Mouse (Mus musculus) limb, embryonic 15.5 days (tissue): ENCODE results near the gene Tbl1xr1. TPM values are rescaled to one million over a fixed set of nuclear protein-coding genes. Genes with fewer than 3 reads are reported as not detected.

ENCODE experiments used
- ATAC-seq: fragments of 200-750 bp; cut with Nextera tagmentation; 2 replicates; pipeline ENCODE4 v1.8.0; 2017; ENCODE audit warnings: low read depth, moderate TSS enrichment; ENCODE audit not compliant: insufficient number of reproducible peaks, low FRiP score, low TSS enrichment
- H3K27ac ChIP-seq: fragments of 300-500 bp; sonication (generic); 2 replicates; pipeline ENCODE4 v1.5.1; 2015; ENCODE audit warnings: moderate library complexity, mild to moderate bottlenecking, inconsistent platforms
- H3K27me3 ChIP-seq: fragments of 300-500 bp; sonication (generic); 2 replicates; pipeline ENCODE4 v1.6.1; 2015; ENCODE audit warnings: inconsistent platforms
- H3K36me3 ChIP-seq: fragments of 300-500 bp; sonication (generic); 2 replicates; pipeline ENCODE4 v1.6.1; 2015; ENCODE audit warnings: inconsistent platforms
- H3K4me1 ChIP-seq: fragments of 300-500 bp; sonication (generic); 2 replicates; pipeline ENCODE4 v1.6.1; 2015; ENCODE audit warnings: inconsistent platforms
- H3K4me2 ChIP-seq: fragments of 300-500 bp; sonication (generic); 2 replicates; pipeline ENCODE4 v1.6.1; 2015; ENCODE audit warnings: mild to moderate bottlenecking, inconsistent platforms
- H3K4me3 ChIP-seq: fragments of 300-500 bp; sonication (generic); 2 replicates; pipeline ENCODE4 v1.5.1; 2015; ENCODE audit warnings: mild to moderate bottlenecking, inconsistent platforms
- H3K9ac ChIP-seq: fragments of 300-500 bp; sonication (generic); 2 replicates; pipeline ENCODE4 v1.6.1; 2015; ENCODE audit warnings: inconsistent platforms
- H3K9me3 ChIP-seq: fragments of 300-500 bp; sonication (generic); 2 replicates; pipeline ENCODE4 v1.6.1; 2016; ENCODE audit warnings: inconsistent platforms
- WGBS: fragments of 180-500 bp; shearing (Covaris S2); methylation state at CpG from one replicate; pipeline ENCODE4 v1.1.7; 2015; 5-methylcytosine and 5-hydroxymethylcytosine counted together
- polyA plus RNA-seq: library from polyadenylated mRNA; unstranded; fragments of >200 nt; fragmentation: Nextera tagmentation; extraction: Ambion mirVana; gene quantifications from 2 replicates; pipeline ENCODE4 v1.2.1, GENCODE M21; 2015

Gene Tbl1xr1
- polyA plus RNA-seq, 1 experiment from 2014 or later, result 25.9 TPM

GRCm38 (mm10) chr3:22091266-22091550, 14.8 kb downstream of the Tbl1xr1 start:
- no peaks in the 10 kb centered on the region for H3K27me3 ChIP-seq
- no peak overlapping the region for H3K9ac ChIP-seq
- H3K9me3 ChIP-seq, result no peaks in the 10 kb centered on the region
- H3K4me1 ChIP-seq, result peaks cover 22% of the 10 kb centered on the region
- H3K4me2 ChIP-seq, result no peak overlapping the region
- no peak overlapping the region for H3K27ac ChIP-seq
- no peak for ATAC-seq
- no peak overlapping the region for H3K4me3 ChIP-seq
- 43% methylated on average over 3 of the region's 3 CpGs for WGBS
- H3K36me3 ChIP-seq, result no peaks in the 10 kb centered on the region

DNA sequence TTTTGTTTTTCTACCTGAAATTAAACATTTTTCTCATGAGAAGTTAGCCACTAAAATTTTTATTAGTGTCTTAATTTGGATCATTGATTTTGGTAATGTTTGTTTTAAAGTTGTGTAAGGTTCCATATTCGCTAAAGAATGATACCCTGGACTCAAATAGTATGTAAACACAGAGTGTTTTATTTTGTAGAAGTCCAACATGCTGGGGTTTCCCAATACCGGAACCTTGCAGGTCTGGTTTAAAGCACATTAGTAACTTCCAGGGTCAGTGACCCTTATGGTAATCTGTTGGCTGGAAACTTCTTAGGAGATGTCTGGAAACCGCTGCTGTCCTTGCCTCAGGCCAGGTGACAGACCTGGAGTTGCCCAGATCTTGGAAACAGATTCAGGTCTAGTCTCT, 15.2 kb downstream of the Tbl1xr1 start:
- no peak overlapping the region for H3K4me3 ChIP-seq
- ATAC-seq, result no peak
- H3K27ac ChIP-seq, result no peak overlapping the region
- no peak overlapping the region for H3K4me2 ChIP-seq
- no peaks in the 10 kb centered on the region for H3K9me3 ChIP-seq
- no peaks in the 10 kb centered on the region for H3K27me3 ChIP-seq
- no peak overlapping the region for H3K9ac ChIP-seq
- 65% methylated on average over 3 of the region's 3 CpGs for WGBS
- H3K4me1 ChIP-seq, result peaks cover 22% of the 10 kb centered on the region
- no peaks in the 10 kb centered on the region for H3K36me3 ChIP-seq

- 67% methylated on average over 5 of the region's 5 CpGs for WGBS
- H3K27me3 ChIP-seq, result no peaks in the 10 kb centered on the region
- no peak overlapping the region for H3K4me2 ChIP-seq
- H3K36me3 ChIP-seq, result 0 out of 2 replicates have a peak, but pooled peaks cover 3% of the 10 kb centered on the region
- H3K4me3 ChIP-seq, result no peak overlapping the region
- H3K27ac ChIP-seq, result no peak overlapping the region
- ATAC-seq, result no peak
- H3K4me1 ChIP-seq, result peaks cover 22% of the 10 kb centered on the region
- no peaks in the 10 kb centered on the region for H3K9me3 ChIP-seq
- no peak overlapping the region for H3K9ac ChIP-seq
Observed at GRCm38 (mm10) chr3:22092784-22093183, 16.3 kb downstream of the Tbl1xr1 start.

DNA sequence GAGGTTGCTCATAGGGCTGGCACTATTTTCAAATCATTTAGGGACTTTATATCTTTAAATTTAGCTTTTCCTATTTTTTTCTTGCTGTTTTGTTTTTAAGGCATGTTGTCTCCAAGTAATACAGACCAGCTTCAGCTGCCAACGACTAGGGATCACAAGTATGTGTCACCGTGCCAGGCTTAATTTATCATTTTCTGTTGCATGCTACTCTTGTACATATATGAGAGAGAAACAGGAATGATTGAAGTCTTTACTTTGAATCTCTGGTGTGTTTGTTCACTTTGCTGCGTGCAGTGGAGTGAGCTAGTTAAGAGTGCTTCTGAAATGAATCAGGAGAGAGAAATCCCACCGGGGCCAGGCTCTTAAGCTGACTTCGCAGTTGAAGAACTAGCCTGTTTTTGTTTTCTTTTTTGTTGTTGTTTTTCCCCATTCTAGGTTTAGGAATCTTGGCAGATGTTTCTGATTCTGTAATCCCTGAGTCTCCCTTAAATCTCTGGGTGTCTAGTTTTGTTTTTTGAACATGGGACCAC, 27.6 kb downstream of the Tbl1xr1 start:
- H3K9ac ChIP-seq, result no peak overlapping the region
- no peak overlapping the region for H3K4me3 ChIP-seq
- H3K4me2 ChIP-seq, result no peak overlapping the region
- peaks cover 14% of the 10 kb centered on the region; the same call in 1 of the 2 replicates for H3K4me1 ChIP-seq
- H3K27me3 ChIP-seq, result no peaks in the 10 kb centered on the region
- ATAC-seq, result no peak
- 0 out of 2 replicates have a peak, but pooled peaks cover 3% of the 10 kb centered on the region for H3K36me3 ChIP-seq
- 44% methylated on average over 5 of the region's 5 CpGs for WGBS
- H3K9me3 ChIP-seq, result no peaks in the 10 kb centered on the region
- no peak overlapping the region for H3K27ac ChIP-seq

- H3K27ac ChIP-seq, result no peak overlapping the region
- ATAC-seq, result no peak
- H3K4me3 ChIP-seq, result no peak overlapping the region
- H3K27me3 ChIP-seq, result no peaks in the 10 kb centered on the region
- H3K9me3 ChIP-seq, result no peaks in the 10 kb centered on the region
- H3K4me2 ChIP-seq, result no peak overlapping the region
- 36% methylated on average over 6 of the region's 6 CpGs for WGBS
- no peak overlapping the region for H3K9ac ChIP-seq
- H3K4me1 ChIP-seq, result peaks cover 14% of the 10 kb centered on the region; the same call in 1 of the 2 replicates
- 0 out of 2 replicates have a peak, but pooled peaks cover 3% of the 10 kb centered on the region for H3K36me3 ChIP-seq
Observed at GRCm38 (mm10) chr3:22105471-22105870, 29.0 kb downstream of the Tbl1xr1 start.

GRCm38 (mm10) chr3:22108013-22108412, 31.6 kb downstream of the Tbl1xr1 start:
- Histone ChIP-seq H3K27me3 (no peaks in the 10 kb centered on the region), H3K4me3 (no peak overlapping the region), H3K27ac (no peak overlapping the region), H3K4me1 (peaks cover 14% of the 10 kb centered on the region; the same call in 1 of the 2 replicates), H3K4me2 (no peak overlapping the region), H3K36me3 (no peaks in the 10 kb centered on the region), H3K9ac (no peak overlapping the region), H3K9me3 (no peaks in the 10 kb centered on the region)
- ATAC-seq, result no peak

DNA sequence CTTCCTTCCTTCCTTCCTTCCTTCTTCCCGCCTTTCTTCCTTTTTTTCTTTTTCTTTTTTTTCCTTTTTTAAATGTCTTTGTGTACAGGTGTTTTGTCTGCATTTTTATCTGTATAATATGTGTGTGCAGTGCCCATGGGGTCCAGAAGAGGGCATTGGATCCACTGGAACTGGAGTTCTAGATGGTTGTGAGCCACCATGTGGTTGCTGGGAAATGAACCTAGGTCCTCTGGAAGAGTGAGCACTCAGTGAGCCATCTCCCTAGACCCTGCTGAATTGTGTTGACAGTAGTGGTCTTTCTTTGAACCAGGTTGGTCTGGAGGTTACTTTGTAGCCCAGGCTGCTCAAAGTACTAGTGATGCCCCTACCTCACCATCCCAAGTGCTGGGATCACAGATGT, 33.2 kb downstream of the Tbl1xr1 start:
- no peaks in the 10 kb centered on the region for H3K27me3 ChIP-seq
- no peak overlapping the region for H3K4me3 ChIP-seq
- 96% methylated on average over 1 of the region's 1 CpGs for WGBS
- no peak overlapping the region for H3K4me2 ChIP-seq
- H3K36me3 ChIP-seq, result no peaks in the 10 kb centered on the region
- no peak for ATAC-seq
- H3K27ac ChIP-seq, result no peak overlapping the region
- no peak overlapping the region for H3K9ac ChIP-seq
- peaks cover 7% of the 10 kb centered on the region; the same call in 1 of the 2 replicates for H3K4me1 ChIP-seq
- H3K9me3 ChIP-seq, result no peaks in the 10 kb centered on the region

GRCm38 (mm10) chr3:22113773-22114172, 37.3 kb downstream of the Tbl1xr1 start:
- 92% methylated on average over 4 of the region's 4 CpGs for WGBS
- H3K27me3 ChIP-seq, result no peaks in the 10 kb centered on the region
- H3K4me3 ChIP-seq, result no peak overlapping the region
- ATAC-seq, result no peak
- no peak overlapping the region for H3K4me2 ChIP-seq
- H3K36me3 ChIP-seq, result no peaks in the 10 kb centered on the region
- H3K9me3 ChIP-seq, result no peaks in the 10 kb centered on the region
- H3K4me1 ChIP-seq, result peaks cover 7% of the 10 kb centered on the region; the same call in 1 of the 2 replicates
- H3K27ac ChIP-seq, result no peak overlapping the region
- no peak overlapping the region for H3K9ac ChIP-seq

GRCm38 (mm10) chr3:22115221-22115620, 38.8 kb downstream of the Tbl1xr1 start:
- Histone ChIP-seq H3K4me3 (no peak overlapping the region), H3K27me3 (no peaks in the 10 kb centered on the region), H3K9ac (no peak overlapping the region), H3K4me2 (no peak overlapping the region), H3K4me1 (peaks cover 7% of the 10 kb centered on the region; the same call in 1 of the 2 replicates), H3K9me3 (no peaks in the 10 kb centered on the region), H3K27ac (no peak overlapping the region), H3K36me3 (no peaks in the 10 kb centered on the region)
- no peak for ATAC-seq
- 24% methylated on average over 2 of the region's 2 CpGs for WGBS

DNA sequence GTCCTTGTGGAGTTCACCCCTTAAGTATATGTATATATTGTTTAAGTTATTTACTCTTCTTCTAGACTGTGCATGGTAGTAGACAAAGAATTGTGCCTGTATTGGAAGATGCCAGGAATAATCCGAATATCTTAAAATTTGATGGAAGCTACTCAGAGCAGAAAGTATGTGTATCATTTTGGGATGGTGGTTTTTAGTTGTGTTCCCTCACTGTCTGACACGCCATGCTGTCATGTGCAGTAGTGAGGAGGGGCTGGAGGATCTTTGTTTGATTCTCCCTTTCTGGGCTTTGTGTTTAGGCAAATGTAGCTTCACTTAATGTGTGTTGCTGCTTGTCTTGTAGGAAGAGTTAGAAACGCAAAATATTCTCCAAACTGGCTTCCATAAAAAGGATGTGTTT, 39.2 kb downstream of the Tbl1xr1 start:
- no peaks in the 10 kb centered on the region for H3K36me3 ChIP-seq
- H3K4me1 ChIP-seq, result peaks cover 7% of the 10 kb centered on the region; the same call in 1 of the 2 replicates
- H3K9me3 ChIP-seq, result no peaks in the 10 kb centered on the region
- H3K4me3 ChIP-seq, result no peak overlapping the region
- H3K27ac ChIP-seq, result no peak overlapping the region
- no peaks in the 10 kb centered on the region for H3K27me3 ChIP-seq
- ATAC-seq, result no peak
- no peak overlapping the region for H3K4me2 ChIP-seq
- no peak overlapping the region for H3K9ac ChIP-seq
- 78% methylated on average over 3 of the region's 3 CpGs for WGBS

GRCm38 (mm10) chr3:22116188-22116587, 39.7 kb downstream of the Tbl1xr1 start:
- Histone ChIP-seq H3K27me3 (no peaks in the 10 kb centered on the region), H3K4me1 (peaks cover 7% of the 10 kb centered on the region; the same call in 1 of the 2 replicates), H3K4me3 (no peak overlapping the region), H3K9ac (no peak overlapping the region), H3K9me3 (no peaks in the 10 kb centered on the region), H3K27ac (no peak overlapping the region), H3K4me2 (no peak overlapping the region), H3K36me3 (no peaks in the 10 kb centered on the region)
- 49% methylated on average over 1 of the region's 1 CpGs for WGBS
- ATAC-seq, result no peak

GRCm38 (mm10) chr3:22121741-22122140, 45.3 kb downstream of the Tbl1xr1 start:
- H3K4me3 ChIP-seq, result no peak overlapping the region
- H3K27me3 ChIP-seq, result no peaks in the 10 kb centered on the region
- H3K4me2 ChIP-seq, result no peak overlapping the region
- H3K4me1 ChIP-seq, result peaks cover 18% of the 10 kb centered on the region
- whole genome bisulfite sequencing, result 65% methylated on average over 3 of the region's 3 CpGs
- H3K9me3 ChIP-seq, result no peaks in the 10 kb centered on the region
- no peak overlapping the region for H3K27ac ChIP-seq
- ATAC-seq, result no peak
- no peak overlapping the region for H3K9ac ChIP-seq
- H3K36me3 ChIP-seq, result no peaks in the 10 kb centered on the region

DNA sequence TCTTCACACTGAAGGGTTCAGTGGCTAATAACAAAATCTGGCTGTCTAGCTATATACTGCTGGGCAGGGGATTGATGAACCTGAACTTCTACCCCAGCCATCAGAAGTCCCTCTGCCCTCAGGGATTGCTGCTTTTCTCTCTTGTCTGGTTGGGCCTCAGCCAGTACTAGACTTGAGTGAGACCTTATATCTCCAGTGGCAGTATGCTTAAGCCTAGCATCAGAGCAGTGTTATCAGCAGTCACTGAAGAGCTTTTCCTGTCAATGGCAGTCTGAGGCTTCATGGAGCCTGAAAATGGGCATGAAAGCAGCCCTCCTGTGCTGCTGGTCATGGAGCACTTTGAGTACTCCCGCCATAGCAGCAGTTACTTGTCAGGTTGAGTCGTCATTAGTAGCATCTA, 46.7 kb downstream of the Tbl1xr1 start:
- no peak for ATAC-seq
- Histone ChIP-seq H3K9ac (no peak overlapping the region), H3K9me3 (no peaks in the 10 kb centered on the region), H3K4me3 (no peak overlapping the region), H3K27me3 (no peaks in the 10 kb centered on the region), H3K36me3 (no peaks in the 10 kb centered on the region), H3K4me1 (peaks cover 18% of the 10 kb centered on the region), H3K27ac (no peak overlapping the region), H3K4me2 (no peak overlapping the region)
- 75% methylated on average over 2 of the region's 2 CpGs for WGBS
